Mouse (Mus musculus): ENCODE results near the gene Acadm. TPM values are rescaled to one million over a fixed set of nuclear protein-coding genes. Genes with fewer than 3 reads are reported as not detected.

Gene Acadm
- polyA plus RNA-seq (2012; rRNA removed): 14.9 and 15.4 TPM in 2 replicates

DNA sequence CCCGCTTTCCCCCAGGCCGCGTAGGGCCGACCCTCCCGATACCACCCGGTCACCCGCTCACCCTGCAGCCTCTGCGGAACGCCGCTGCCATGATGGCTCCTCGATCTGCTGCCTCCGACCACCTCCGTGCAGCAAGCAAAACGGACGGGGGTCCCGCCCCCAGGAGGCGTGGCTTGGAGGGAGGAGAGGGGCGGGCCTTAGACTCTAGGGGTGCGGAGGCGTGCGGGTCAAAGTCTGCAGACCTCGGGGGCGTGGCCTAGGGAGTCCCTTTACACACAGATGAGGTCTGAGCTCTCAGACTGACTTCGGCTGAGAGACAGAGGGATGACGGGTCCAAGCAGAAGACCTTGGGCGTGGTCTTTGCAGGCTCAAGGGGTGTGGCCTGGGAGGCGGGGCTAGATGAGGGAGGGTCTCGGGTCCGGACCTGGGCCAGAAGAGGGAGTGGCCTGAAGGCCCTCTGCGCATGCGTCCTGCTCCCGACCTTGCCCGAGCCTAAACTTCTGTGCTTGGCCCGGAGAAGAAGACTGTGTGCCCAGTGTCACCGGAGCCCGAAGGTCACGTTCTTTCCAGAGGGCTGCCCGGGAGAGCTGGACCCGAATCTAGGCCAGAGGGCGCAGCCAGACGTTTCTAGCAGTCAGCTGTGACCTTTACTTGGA, at the start of gene Acadm:
TSS of gene Acadm (minus strand) at position 298 of the 656 bp plus-strand sequence.
- peak; percentile 94 to 99 for DNase-seq (ENCODE audit: low read depth in 1 of 2, low spot score in 2 of 2)
- Histone ChIP-seq H3K27ac (ENCODE audit: insufficient read depth, low read length) (peak within 1 kb of the TSS; percentile 74), H3K36me3 (ENCODE audit: control insufficient read depth, insufficient read depth, low read length) (peaks cover 4% of the 10 kb centered on the region), H3K4me1 (ENCODE audit: control insufficient read depth, insufficient read depth, insufficient read length) (no peaks in the 10 kb centered on the region), H3K27me3 (ENCODE audit: control insufficient read depth, insufficient read depth, low read length) (no peaks in the 10 kb centered on the region), H3K4me3 (ENCODE audit: extremely low read depth, insufficient read depth, insufficient read length) (peak within 1 kb of the TSS; percentile 72)
- TF ChIP-seq POLR2A (IDR thresholded peaks at IDR 0.05; ENCODE audit: low read depth, low read length) (peak; percentile 88), CTCF (IDR thresholded peaks at IDR 0.05; ENCODE audit: extremely low read depth, insufficient read depth, insufficient read length, insufficient replicate concordance) (no peak)
- WGBS: under 1% methylated on average over 41 of the region's 41 CpGs

DNA sequence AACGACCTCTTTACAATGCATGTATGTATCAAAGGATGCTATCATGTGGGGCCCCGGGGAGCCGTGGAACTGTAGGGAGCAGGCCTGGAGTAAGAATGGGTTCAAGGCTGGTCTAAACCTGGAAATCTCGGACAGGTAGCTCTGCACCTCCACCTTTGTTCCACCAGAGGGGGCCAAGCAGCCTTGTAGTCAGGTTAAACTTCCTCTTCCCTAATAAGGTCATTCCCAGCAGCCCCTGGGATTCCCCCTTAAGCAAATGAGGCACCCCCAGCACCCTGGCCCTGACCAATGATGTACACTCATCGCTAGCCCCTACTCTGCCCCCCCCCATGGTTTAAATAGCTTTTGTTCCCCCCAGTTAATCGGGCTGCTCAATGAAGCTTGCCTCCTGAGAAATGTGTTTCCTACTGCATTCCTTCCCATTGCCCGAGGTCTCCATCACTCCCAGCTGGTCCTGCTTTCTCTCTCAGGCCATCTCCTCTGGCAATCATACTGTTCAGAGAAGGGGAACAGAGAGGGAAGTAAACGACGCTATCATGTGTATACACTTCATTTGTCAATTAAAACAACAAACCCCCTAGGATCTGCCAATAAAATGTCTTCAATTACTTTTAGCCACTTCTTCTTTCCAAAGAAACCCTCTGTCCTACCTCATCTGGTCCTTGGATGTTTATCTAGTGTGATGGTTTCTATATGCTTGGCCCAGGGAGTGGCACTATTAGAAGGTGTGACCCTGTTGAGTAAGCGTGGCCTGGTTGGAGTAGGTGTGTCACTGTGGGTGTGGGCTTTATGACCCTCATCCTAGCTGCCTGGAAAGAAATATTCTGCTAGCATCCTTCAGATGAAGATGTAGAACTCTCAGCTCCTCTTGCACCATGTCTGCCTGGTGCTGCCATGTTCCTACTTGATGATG, 40.3 kb upstream of the Acadm start:
- Histone ChIP-seq H3K27ac (ENCODE audit: insufficient read depth, low read length) (no peak overlapping the region), H3K27me3 (ENCODE audit: control insufficient read depth, insufficient read depth, low read length) (no peaks in the 10 kb centered on the region), H3K36me3 (ENCODE audit: control insufficient read depth, insufficient read depth, low read length) (no peaks in the 10 kb centered on the region), H3K4me3 (ENCODE audit: extremely low read depth, insufficient read depth, insufficient read length) (no peak overlapping the region), H3K4me1 (ENCODE audit: control insufficient read depth, insufficient read depth, insufficient read length) (no peaks in the 10 kb centered on the region)
- WGBS: 55% methylated on average over 10 of the region's 10 CpGs
- peak in 1 of 2 experiments; percentile 18 for DNase-seq (ENCODE audit: low read depth in 1 of 2, low spot score in 2 of 2)
- TF ChIP-seq CTCF (IDR thresholded peaks at IDR 0.05; ENCODE audit: extremely low read depth, insufficient read depth, insufficient read length, insufficient replicate concordance): no peak; the same call in 1 of the 2 replicates
- no peak for TF ChIP-seq POLR2A (IDR thresholded peaks at IDR 0.05; ENCODE audit: low read depth, low read length)

DNA sequence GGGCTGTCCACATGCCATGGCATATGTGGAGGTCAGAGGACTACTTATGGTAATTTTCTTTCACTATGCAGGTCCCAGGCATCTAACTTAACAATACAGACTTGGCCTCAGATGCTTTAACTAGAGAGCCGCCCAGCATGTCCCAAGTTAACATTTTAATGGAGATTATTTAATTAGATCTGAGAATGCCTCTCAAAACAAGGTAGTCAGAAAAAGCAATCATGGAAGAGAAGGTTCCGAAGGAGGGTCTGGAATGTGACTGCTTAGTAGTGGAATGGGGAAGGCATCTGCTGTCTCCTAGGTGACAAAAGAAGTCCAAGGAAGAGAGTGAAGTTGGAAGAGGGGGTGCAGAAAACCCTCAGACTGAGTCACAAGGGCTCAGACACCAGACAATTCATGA, 36.2 kb upstream of the Acadm start:
- 83% methylated on average over 2 of the region's 2 CpGs for WGBS
- no peak for TF ChIP-seq CTCF (IDR thresholded peaks at IDR 0.05; ENCODE audit: extremely low read depth, insufficient read depth, insufficient read length, insufficient replicate concordance)
- TF ChIP-seq POLR2A (IDR thresholded peaks at IDR 0.05; ENCODE audit: low read depth, low read length): no peak

DNA sequence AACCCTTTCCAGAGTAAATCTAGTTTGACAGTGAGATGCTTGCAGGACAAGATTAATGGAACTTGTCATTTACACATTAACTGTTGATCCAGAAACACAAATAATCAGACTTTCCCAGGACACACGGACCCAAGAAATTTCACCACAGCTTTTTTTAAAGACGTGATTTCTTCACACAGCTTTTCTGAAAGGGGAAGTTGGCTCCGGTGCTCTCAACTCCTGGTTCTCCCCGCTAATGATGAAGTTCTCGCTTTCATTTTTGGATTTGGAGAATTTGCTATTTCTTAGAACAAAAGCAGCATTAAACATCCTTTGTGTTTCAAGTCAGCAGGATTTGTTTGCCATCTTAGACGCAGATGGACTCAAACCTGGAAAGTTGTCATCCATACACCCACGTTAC, 31.4 kb upstream of the Acadm start:
- no peak for TF ChIP-seq POLR2A (IDR thresholded peaks at IDR 0.05; ENCODE audit: low read depth, low read length)
- no peak for TF ChIP-seq CTCF (IDR thresholded peaks at IDR 0.05; ENCODE audit: extremely low read depth, insufficient read depth, insufficient read length, insufficient replicate concordance)
- Histone ChIP-seq H3K36me3 (ENCODE audit: control insufficient read depth, insufficient read depth, low read length) (no peaks in the 10 kb centered on the region), H3K4me1 (ENCODE audit: control insufficient read depth, insufficient read depth, insufficient read length) (peaks cover 2% of the 10 kb centered on the region; the same call in 1 of the 2 replicates), H3K4me3 (ENCODE audit: extremely low read depth, insufficient read depth, insufficient read length) (no peak overlapping the region), H3K27ac (ENCODE audit: insufficient read depth, low read length) (no peak overlapping the region), H3K27me3 (ENCODE audit: control insufficient read depth, insufficient read depth, low read length) (peaks cover 14% of the 10 kb centered on the region)
- WGBS: 28% methylated on average over 7 of the region's 7 CpGs
- no peak for DNase-seq (ENCODE audit: low read depth in 1 of 2, low spot score in 2 of 2)

More for the DNA sequence above, 36.2 kb upstream of the Acadm start:
- Histone ChIP-seq H3K36me3 (ENCODE audit: control insufficient read depth, insufficient read depth, low read length) (no peaks in the 10 kb centered on the region), H3K4me3 (ENCODE audit: extremely low read depth, insufficient read depth, insufficient read length) (no peak overlapping the region), H3K27ac (ENCODE audit: insufficient read depth, low read length) (no peak overlapping the region), H3K4me1 (ENCODE audit: control insufficient read depth, insufficient read depth, insufficient read length) (no peaks in the 10 kb centered on the region), H3K27me3 (ENCODE audit: control insufficient read depth, insufficient read depth, low read length) (no peaks in the 10 kb centered on the region)
- no peak for DNase-seq (ENCODE audit: low read depth in 1 of 2, low spot score in 2 of 2)

- peaks cover 14% of the 10 kb centered on the region for H3K27me3 ChIP-seq (ENCODE audit: control insufficient read depth, insufficient read depth, low read length)
- 19% methylated on average over 6 of the region's 6 CpGs for whole genome bisulfite sequencing
These were observed 30.6 kb upstream of the Acadm start for GRCm38 (mm10) chr3:153975060-153975459.

DNA sequence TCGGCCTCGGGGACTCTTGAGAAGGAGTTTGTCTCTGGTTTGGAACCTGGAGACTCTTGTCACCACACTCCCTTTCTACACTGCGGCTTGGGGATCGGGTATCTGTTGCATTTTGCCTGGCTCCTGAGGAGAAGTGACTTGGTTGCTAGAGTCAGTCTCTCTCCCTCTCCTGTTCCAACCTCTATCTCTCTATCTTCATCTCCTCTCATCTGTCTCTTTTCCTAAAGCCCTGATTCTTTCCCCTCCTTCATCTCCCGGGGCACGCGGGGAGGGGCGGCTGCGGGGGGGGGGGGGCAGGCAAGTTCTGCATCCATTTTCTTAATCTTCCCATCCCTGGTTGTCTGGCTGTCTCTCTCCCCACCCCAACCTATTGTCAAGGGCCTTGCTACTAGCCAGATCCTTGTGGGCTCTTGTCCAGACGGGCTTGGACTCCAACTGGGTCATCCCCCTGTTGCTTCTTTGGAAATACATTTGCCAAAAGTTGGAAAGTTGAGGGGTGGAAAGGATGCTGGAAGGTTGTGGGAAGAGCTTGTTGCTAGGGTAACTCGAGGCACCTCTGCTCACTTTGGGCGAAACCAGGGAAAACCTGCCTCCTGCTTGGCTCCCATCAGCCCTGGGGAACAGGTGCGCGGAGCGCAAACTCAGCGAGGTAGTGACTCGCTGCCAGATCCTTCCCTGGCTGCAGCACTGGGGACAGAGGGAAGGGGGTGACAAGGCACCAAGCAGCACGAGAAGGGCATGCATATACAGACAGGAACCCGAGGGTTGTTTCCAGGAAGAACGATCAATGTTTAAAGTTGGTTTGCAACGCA, 29.7 kb upstream of the Acadm start:
- no peak for DNase-seq (ENCODE audit: low read depth in 1 of 2, low spot score in 2 of 2)
- no peak overlapping the region for H3K27ac ChIP-seq (ENCODE audit: insufficient read depth, low read length)
- H3K4me1 ChIP-seq (ENCODE audit: control insufficient read depth, insufficient read depth, insufficient read length): peaks cover 2% of the 10 kb centered on the region; the same call in 1 of the 2 replicates
- peaks cover 14% of the 10 kb centered on the region for H3K27me3 ChIP-seq (ENCODE audit: control insufficient read depth, insufficient read depth, low read length)
- 16% methylated on average over 21 of the region's 21 CpGs for WGBS
- H3K4me3 ChIP-seq (ENCODE audit: extremely low read depth, insufficient read depth, insufficient read length): no peak overlapping the region
- no peaks in the 10 kb centered on the region for H3K36me3 ChIP-seq (ENCODE audit: control insufficient read depth, insufficient read depth, low read length)
- no peak for TF ChIP-seq POLR2A (IDR thresholded peaks at IDR 0.05; ENCODE audit: low read depth, low read length)
- TF ChIP-seq CTCF (IDR thresholded peaks at IDR 0.05; ENCODE audit: extremely low read depth, insufficient read depth, insufficient read length, insufficient replicate concordance): no peak

More at GRCm38 (mm10) chr3:153975060-153975459, 30.6 kb upstream of the Acadm start:
- Histone ChIP-seq H3K4me1 (ENCODE audit: control insufficient read depth, insufficient read depth, insufficient read length) (peaks cover 2% of the 10 kb centered on the region; the same call in 1 of the 2 replicates), H3K36me3 (ENCODE audit: control insufficient read depth, insufficient read depth, low read length) (no peaks in the 10 kb centered on the region), H3K27ac (ENCODE audit: insufficient read depth, low read length) (no peak overlapping the region), H3K4me3 (ENCODE audit: extremely low read depth, insufficient read depth, insufficient read length) (no peak overlapping the region)
- TF ChIP-seq POLR2A (IDR thresholded peaks at IDR 0.05; ENCODE audit: low read depth, low read length) (no peak), CTCF (IDR thresholded peaks at IDR 0.05; ENCODE audit: extremely low read depth, insufficient read depth, insufficient read length, insufficient replicate concordance) (no peak)
- DNase-seq (ENCODE audit: low read depth in 1 of 2, low spot score in 2 of 2): no peak
